Mouse (Mus musculus) G1E (cell line): ENCODE measurements around the gene Spi1.

Source experiments
- CTCF ChIP-seq: IDR thresholded peaks from 2 replicates; pipeline ENCODE4 v1.5.1; 2012; ENCODE audit warnings: low read depth, low read length, inconsistent platforms, mixed read lengths
- GATA2 ChIP-seq: IDR thresholded peaks from 2 replicates; pipeline ENCODE4 v1.6.1; 2012; ENCODE audit warnings: low read depth, low read length, inconsistent platforms, borderline replicate concordance
- TAL1 ChIP-seq: conservative IDR thresholded peaks from 2 replicates; pipeline ENCODE4 v1.6.1; 2012; ENCODE audit warnings: low read depth, low read length, inconsistent platforms, mixed read lengths

DNA sequence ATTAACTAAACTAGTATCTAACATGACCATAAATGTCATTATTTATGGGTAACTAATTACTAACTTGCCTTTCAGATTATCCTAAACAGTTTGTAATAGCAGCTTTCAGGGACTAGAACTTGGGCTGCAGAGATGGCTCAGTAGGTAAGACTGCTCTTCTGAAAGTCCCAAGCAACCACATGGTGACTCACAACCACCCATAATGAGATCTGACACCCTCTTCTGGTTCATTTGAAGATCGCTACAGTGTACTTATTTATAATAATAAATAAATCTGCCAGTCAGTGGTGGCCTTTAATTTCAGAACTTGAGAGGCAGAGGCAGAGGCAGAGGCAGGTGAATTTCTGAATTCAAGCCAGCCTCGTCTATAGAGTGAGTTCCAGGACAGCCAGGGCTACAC is 29.4 kb upstream of the Spi1 start:
- TF ChIP-seq CTCF (no peak), TAL1 (no peak), GATA2 (no peak)
